Mouse (Mus musculus) cerebellum, adult 9-11 months (tissue): Measurements from ENCODE around the gene Htt.

Experiments
- DNase-seq: peaks from one replicate; pipeline ENCODE4 v3.0.0; 2022

The Htt gene

GRCm38 (mm10) chr5:34931516-34932457, 170.2 kb downstream of the Htt start:
- DNase-seq = no peak

- DNase-seq = no peak
Measured at GRCm38 (mm10) chr5:34932458-34932806, 170.9 kb downstream of the Htt start.

GRCm38 (mm10) chr5:34933461-34933860, 171.9 kb downstream of the Htt start:
- DNase-seq = no peak

- no peak for DNase-seq
Measured at GRCm38 (mm10) chr5:34941710-34942470, 180.3 kb downstream of the Htt start.

GRCm38 (mm10) chr5:34943428-34943827, 181.9 kb downstream of the Htt start:
- DNase-seq = no peak

GRCm38 (mm10) chr5:34948861-34949760, 187.6 kb downstream of the Htt start, which contains the start of gene Rgs12:
TSS of gene Rgs12 (plus strand) at chr5:34949445.
- peak; percentile 49 for DNase-seq

GRCm38 (mm10) chr5:34949769-34950211, 188.2 kb downstream of the Htt start:
- no peak for DNase-seq

- DNase-seq = no peak
Measured at GRCm38 (mm10) chr5:34950486-34951160, 189.1 kb downstream of the Htt start.

- no peak for DNase-seq
Measured at GRCm38 (mm10) chr5:34951161-34951834, 189.8 kb downstream of the Htt start.

- DNase-seq = no peak
Measured at GRCm38 (mm10) chr5:34954508-34954907, 193.0 kb downstream of the Htt start.

- no peak for DNase-seq
Measured at GRCm38 (mm10) chr5:34955630-34956029, 194.1 kb downstream of the Htt start.

GRCm38 (mm10) chr5:34956151-34956550, 194.6 kb downstream of the Htt start:
- no peak for DNase-seq

- DNase-seq = peak; percentile 13
Measured at GRCm38 (mm10) chr5:34957015-34957414, 195.5 kb downstream of the Htt start.

- DNase-seq = no peak
Measured at GRCm38 (mm10) chr5:34960021-34960420, 198.5 kb downstream of the Htt start.
